Mouse (Mus musculus): ENCODE results near the gene Gm13288.
A peak's percentile ranks its signal among the peaks of the same experiment; 100 is the strongest.

- TF ChIP-seq CTCF (IDR thresholded peaks at IDR 0.05) (peak; percentile 28; the same call in 1 of the 2 replicates), EP300 (IDR thresholded peaks at IDR 0.05) (no peak)
Measured at GRCm38 (mm10) chr4:88845334-88845733, 40.0 kb downstream of the Gm13288 start.
